Mouse (Mus musculus): ENCODE measurements at regions not wholly inside any gene's neighbourhood (a gene's known extent, or its start where the extent isn't known, plus 50 kb on each side); places are given as distances from the start of the nearest gene placed in this dataset.

- H3K9me3 ChIP-seq (ENCODE audit: low read length) = no peaks in the 10 kb centered on the region
- H3K36me3 ChIP-seq (ENCODE audit: insufficient read depth, low read length) = no peaks in the 10 kb centered on the region
- H3K4me1 ChIP-seq (ENCODE audit: insufficient read depth, low read length) = no peaks in the 10 kb centered on the region
- no peak overlapping the region for H3K4me2 ChIP-seq (ENCODE audit: low read depth, low read length)
- no peak for TF ChIP-seq CTCF (IDR thresholded peaks at IDR 0.05; ENCODE audit: low read depth)
- no peak overlapping the region for H3K9ac ChIP-seq (replicated peaks; ENCODE audit: low read length)
- no peak for ATAC-seq
- H3K27ac ChIP-seq = no peak overlapping the region
- H3K4me3 ChIP-seq (ENCODE audit: low read length) = no peak overlapping the region
- no peak for DNase-seq (ENCODE audit: low spot score)
- H3K27me3 ChIP-seq (ENCODE audit: insufficient read depth, low read length) = no peaks in the 10 kb centered on the region
- 82% methylated on average over 5 of the region's 5 CpGs for WGBS
Measured at GRCm38 (mm10) chr8:103173803-103174429, 388.5 kb upstream of the Cdh11 start.

DNA sequence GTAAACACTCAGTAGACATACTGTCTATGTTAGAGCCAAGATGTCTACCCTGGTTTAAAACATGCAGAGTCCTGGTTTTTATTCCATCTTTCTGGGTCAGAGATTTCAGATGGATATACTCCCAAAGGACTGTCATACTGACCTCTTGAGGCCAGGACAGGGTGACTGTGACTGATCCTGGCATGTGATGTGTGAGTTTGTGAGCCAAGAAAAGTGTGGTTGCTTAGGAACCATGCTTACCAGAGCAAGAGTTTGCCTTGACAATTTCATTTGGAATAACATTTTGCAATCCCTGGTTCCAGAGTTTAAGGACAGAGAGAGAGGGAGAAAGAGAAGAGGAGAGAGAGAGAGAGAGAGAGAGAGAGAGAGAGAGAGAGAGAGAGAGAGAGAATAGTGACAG, 395.2 kb upstream of the Cdh11 start:
- H3K4me2 ChIP-seq (ENCODE audit: low read depth, low read length) = no peak overlapping the region
- H3K27me3 ChIP-seq (ENCODE audit: insufficient read depth, low read length) = no peaks in the 10 kb centered on the region
- no peaks in the 10 kb centered on the region for H3K36me3 ChIP-seq (ENCODE audit: insufficient read depth, low read length)
- H3K9ac ChIP-seq (replicated peaks; ENCODE audit: low read length) = no peak overlapping the region
- H3K4me3 ChIP-seq (ENCODE audit: low read length) = no peak overlapping the region
- DNase-seq (ENCODE audit: low spot score) = no peak
- no peak for TF ChIP-seq CTCF (IDR thresholded peaks at IDR 0.05; ENCODE audit: low read depth)
- no peak overlapping the region for H3K27ac ChIP-seq
- no peaks in the 10 kb centered on the region for H3K4me1 ChIP-seq (ENCODE audit: insufficient read depth, low read length)
- ATAC-seq = no peak
- no peaks in the 10 kb centered on the region for H3K9me3 ChIP-seq (ENCODE audit: low read length)

- Histone ChIP-seq H3K9me3 (ENCODE audit: low read length) (no peaks in the 10 kb centered on the region), H3K9ac (replicated peaks; ENCODE audit: low read length) (no peak overlapping the region), H3K4me1 (ENCODE audit: insufficient read depth, low read length) (no peaks in the 10 kb centered on the region), H3K4me3 (ENCODE audit: low read length) (no peak overlapping the region), H3K36me3 (ENCODE audit: insufficient read depth, low read length) (no peaks in the 10 kb centered on the region), H3K4me2 (ENCODE audit: low read depth, low read length) (no peak overlapping the region), H3K27ac (no peak overlapping the region), H3K27me3 (ENCODE audit: insufficient read depth, low read length) (no peaks in the 10 kb centered on the region)
- DNase-seq (ENCODE audit: low spot score) (peak; percentile 28), ATAC-seq (no peak)
- no peak for TF ChIP-seq CTCF (IDR thresholded peaks at IDR 0.05; ENCODE audit: low read depth)
- 36% methylated on average over 8 of the region's 8 CpGs for WGBS
Measured at GRCm38 (mm10) chr8:103188720-103189498, 403.5 kb upstream of the Cdh11 start.

GRCm38 (mm10) chr8:103198251-103198650, 412.8 kb upstream of the Cdh11 start:
- no peak overlapping the region for H3K27ac ChIP-seq
- H3K4me2 ChIP-seq (ENCODE audit: low read depth, low read length) = no peak overlapping the region
- ATAC-seq (no peak), DNase-seq (ENCODE audit: low spot score) (no peak)
- TF ChIP-seq CTCF (IDR thresholded peaks at IDR 0.05; ENCODE audit: low read depth) = no peak
- H3K4me1 ChIP-seq (ENCODE audit: insufficient read depth, low read length) = no peaks in the 10 kb centered on the region
- no peaks in the 10 kb centered on the region for H3K36me3 ChIP-seq (ENCODE audit: insufficient read depth, low read length)
- H3K9me3 ChIP-seq (ENCODE audit: low read length) = no peaks in the 10 kb centered on the region
- H3K27me3 ChIP-seq (ENCODE audit: insufficient read depth, low read length) = no peaks in the 10 kb centered on the region
- no peak overlapping the region for H3K4me3 ChIP-seq (ENCODE audit: low read length)
- H3K9ac ChIP-seq (replicated peaks; ENCODE audit: low read length) = no peak overlapping the region
- 72% methylated on average over 3 of the region's 3 CpGs for WGBS

- no peak overlapping the region for H3K4me3 ChIP-seq (ENCODE audit: low read length)
- ATAC-seq = no peak
- no peak for TF ChIP-seq CTCF (IDR thresholded peaks at IDR 0.05; ENCODE audit: low read depth)
- no peaks in the 10 kb centered on the region for H3K9me3 ChIP-seq (ENCODE audit: low read length)
- no peaks in the 10 kb centered on the region for H3K36me3 ChIP-seq (ENCODE audit: insufficient read depth, low read length)
- no peak overlapping the region for H3K27ac ChIP-seq
- H3K4me1 ChIP-seq (ENCODE audit: insufficient read depth, low read length) = no peaks in the 10 kb centered on the region
- DNase-seq (ENCODE audit: low spot score) = no peak
- H3K27me3 ChIP-seq (ENCODE audit: insufficient read depth, low read length) = no peaks in the 10 kb centered on the region
- no peak overlapping the region for H3K4me2 ChIP-seq (ENCODE audit: low read depth, low read length)
- 66% methylated on average over 11 of the region's 11 CpGs for WGBS
- no peak overlapping the region for H3K9ac ChIP-seq (replicated peaks; ENCODE audit: low read length)
Measured at GRCm38 (mm10) chr8:103199696-103200615, 414.5 kb upstream of the Cdh11 start.

DNA sequence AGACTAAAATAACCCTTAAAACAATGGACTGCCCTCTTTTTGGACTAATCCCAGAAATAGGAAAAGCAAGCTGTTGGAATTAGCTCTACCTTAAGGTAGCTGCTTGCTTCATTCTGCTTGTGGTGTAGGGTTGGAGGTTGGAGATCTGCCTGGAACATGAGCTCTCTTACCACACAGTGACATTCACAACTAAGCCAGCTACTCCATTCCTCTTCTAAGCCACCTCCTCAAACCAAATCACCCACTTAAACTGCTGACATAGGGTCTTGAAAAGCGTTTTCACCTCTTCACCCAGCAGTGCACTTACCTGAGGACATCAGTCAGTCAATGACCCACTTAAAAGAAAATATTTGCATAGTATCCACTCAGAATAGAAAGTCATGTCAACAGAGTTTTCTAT, 418.3 kb upstream of the Cdh11 start:
- Histone ChIP-seq H3K36me3 (ENCODE audit: insufficient read depth, low read length) (no peaks in the 10 kb centered on the region), H3K9ac (replicated peaks; ENCODE audit: low read length) (no peak overlapping the region), H3K4me2 (ENCODE audit: low read depth, low read length) (no peak overlapping the region), H3K4me3 (ENCODE audit: low read length) (no peak overlapping the region), H3K27me3 (ENCODE audit: insufficient read depth, low read length) (no peaks in the 10 kb centered on the region), H3K4me1 (ENCODE audit: insufficient read depth, low read length) (no peaks in the 10 kb centered on the region), H3K27ac (no peak overlapping the region), H3K9me3 (ENCODE audit: low read length) (no peaks in the 10 kb centered on the region)
- no peak for TF ChIP-seq CTCF (IDR thresholded peaks at IDR 0.05; ENCODE audit: low read depth)
- no peak for DNase-seq (ENCODE audit: low spot score)
- ATAC-seq = no peak
- WGBS = 80% methylated on average over 1 of the region's 1 CpGs

All from hindbrain, postnatal 0 days (tissue).